Mouse (Mus musculus) gastrocnemius, postnatal 36 days (tissue): ENCODE measurements around the gene Olfr1457. TPM values are rescaled to one million over a fixed set of nuclear protein-coding genes. Genes with fewer than 3 reads are reported as not detected.

Experiments
- DNase-seq, 2 experiments: peaks; one replicate each; pipeline ENCODE4 v3.0.0; 2022
- intact Hi-C: fragments of 180-260 bp; cut with DNase I; formaldehyde crosslinking; loops from one replicate; pipeline ENCODE4 v1.15.1; 2025
- long read RNA-seq, 2 experiments: library from polyadenylated mRNA; stranded (forward); transcript quantifications; one replicate each; pipeline ENCODE4 v2.0.0; 2021
- total RNA-seq, 2 experiments: library from RNA; stranded (reverse); gene quantifications; 2 replicates each; pipeline ENCODE4 v1.2.3; 2021

Olfr1457 gene
- total RNA-seq, result not detected
- long read RNA-seq, experiment 1, result 0 reads
- long read RNA-seq, experiment 2, result 0 reads

GRCm38 (mm10) chr19:13097791-13098190 lies at the start of gene Olfr1457:
Gene Olfr1457 (minus strand): TSS chr19:13097891.
- intact Hi-C loops, result no loop called here
- no peak for DNase-seq

GRCm38 (mm10) chr19:13106675-13107074 lies 9.0 kb upstream of the Olfr1457 start, which contains the start of gene Olfr1458:
Gene Olfr1458 (minus strand): TSS chr19:13106775.
- no peak for DNase-seq
- intact Hi-C loops, result no loop called here

- no peak for DNase-seq
- intact Hi-C loops, result no loop called here
These were observed 3.8 kb downstream of the Olfr1457 start for GRCm38 (mm10) chr19:13093908-13094307.

- intact Hi-C loops, result no loop called here
- no peak for DNase-seq
These were observed 37.4 kb downstream of the Olfr1457 start, which contains the start of gene Olfr1454 for GRCm38 (mm10) chr19:13060310-13060709. Gene Olfr1454 (plus strand): TSS chr19:13060610.

Other genes with a start within 250 kb of the Olfr1457 start
- gene Olfr1444, start 240.6 kb downstream of the Olfr1457 start, total RNA-seq, result not detected
- gene Olfr1445, start 214.0 kb downstream of the Olfr1457 start, total RNA-seq, result not detected
- gene Olfr1446, start 204.4 kb downstream of the Olfr1457 start, total RNA-seq, result not detected
- not detected for gene Olfr1447, start 194.1 kb downstream of the Olfr1457 start, total RNA-seq
- not detected for gene Olfr1448, start 173.5 kb downstream of the Olfr1457 start, total RNA-seq
- gene Olfr1449, start 167.1 kb downstream of the Olfr1457 start, total RNA-seq, result not detected
- not detected for gene Olfr1450, start 147.6 kb downstream of the Olfr1457 start, total RNA-seq
- not detected for gene Olfr1451, start 102.9 kb downstream of the Olfr1457 start, total RNA-seq
- gene Olfr1453, start 69.6 kb downstream of the Olfr1457 start, total RNA-seq, result not detected
- gene Olfr1454, start 37.3 kb downstream of the Olfr1457 start, total RNA-seq, result not detected
- gene Olfr1458, start 8.9 kb upstream of the Olfr1457 start, total RNA-seq, result not detected
- not detected for gene Olfr1459, start 51.7 kb upstream of the Olfr1457 start, total RNA-seq
- gene Olfr1461, start 65.1 kb upstream of the Olfr1457 start, total RNA-seq, result not detected
- not detected for gene Olfr1462, start 87.8 kb upstream of the Olfr1457 start, total RNA-seq
- gene Olfr1463, start 133.4 kb upstream of the Olfr1457 start, total RNA-seq, result not detected
- gene Olfr1465, start 217.7 kb upstream of the Olfr1457 start, total RNA-seq, result not detected
- gene Olfr1466, start 241.0 kb upstream of the Olfr1457 start, total RNA-seq, result not detected